Mouse (Mus musculus): ENCODE results near the gene Mast4. TPM values are rescaled to one million over a fixed set of nuclear protein-coding genes. Genes with fewer than 3 reads are reported as not detected.

Mast4 gene
- polyA plus RNA-seq, 1 experiment from 2014 or later: 41.8 TPM

DNA sequence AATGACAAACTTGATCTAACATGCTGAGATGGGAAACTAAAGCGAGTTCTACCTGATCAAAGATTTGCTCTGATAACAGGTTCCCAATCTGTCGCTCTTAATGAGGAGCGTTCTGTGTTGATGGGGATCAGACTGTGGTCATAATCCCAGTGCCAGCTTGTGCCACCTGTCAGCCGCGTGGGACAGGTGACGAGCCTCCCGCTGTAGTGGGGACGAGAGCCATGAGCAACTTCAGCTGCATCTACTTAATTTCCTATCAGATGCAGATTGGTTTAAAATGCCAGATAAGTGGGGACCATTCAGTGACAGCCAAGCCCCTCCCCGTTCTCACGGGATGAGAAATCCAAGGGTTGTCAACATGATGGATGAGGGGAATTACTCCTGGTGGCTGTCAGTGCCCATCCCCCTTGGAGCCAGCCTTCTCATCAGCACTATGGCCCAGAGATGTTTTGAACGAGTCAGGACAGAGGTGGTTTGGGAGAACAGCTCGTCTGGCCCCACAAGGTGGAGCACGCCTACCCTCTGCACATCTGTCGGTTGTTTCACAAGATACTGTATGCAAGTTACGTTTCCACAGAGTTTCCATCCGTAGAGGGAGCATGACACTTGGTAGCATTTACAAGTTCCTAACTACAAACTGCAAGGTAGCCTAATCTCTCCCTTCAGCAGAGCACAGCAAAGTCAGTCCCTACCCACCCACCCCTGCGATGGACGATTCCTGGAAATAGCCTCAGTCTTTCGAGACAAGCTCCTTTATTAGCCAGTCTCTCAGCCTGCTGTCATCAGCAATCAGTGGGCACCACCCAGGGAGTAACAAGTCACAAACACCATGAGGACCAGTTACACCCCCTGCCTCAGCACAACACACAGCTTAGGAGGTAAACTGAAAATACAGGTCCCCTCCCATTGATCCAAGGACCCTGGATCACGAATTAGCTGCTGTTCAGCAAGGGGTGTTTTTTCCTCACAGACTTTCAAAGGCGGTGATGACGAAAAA is 212.2 kb downstream of the Mast4 start:
- Histone ChIP-seq H3K4me3 (replicated peaks; ENCODE audit: low read depth, low read length) (no peak overlapping the region), H3K36me3 (ENCODE audit: control insufficient read depth, insufficient read depth, low read length) (no peaks in the 10 kb centered on the region), H3K27ac (replicated peaks; ENCODE audit: low read depth, low read length) (no peak overlapping the region), H3K4me1 (ENCODE audit: control insufficient read depth, insufficient read depth, low read length) (peaks cover 8% of the 10 kb centered on the region), H3K4me2 (ENCODE audit: low read length) (no peak overlapping the region), H3K9me3 (ENCODE audit: control insufficient read depth, low read length) (no peaks in the 10 kb centered on the region), H3K27me3 (ENCODE audit: control insufficient read depth, insufficient read depth, low read length) (no peaks in the 10 kb centered on the region), H3K9ac (replicated peaks; ENCODE audit: low read length) (no peak overlapping the region)
- WGBS: 61% methylated on average over 22 of the region's 22 CpGs
- ATAC-seq (ENCODE audit: low FRiP score, low TSS enrichment) (no peak), DNase-seq (no peak)

DNA sequence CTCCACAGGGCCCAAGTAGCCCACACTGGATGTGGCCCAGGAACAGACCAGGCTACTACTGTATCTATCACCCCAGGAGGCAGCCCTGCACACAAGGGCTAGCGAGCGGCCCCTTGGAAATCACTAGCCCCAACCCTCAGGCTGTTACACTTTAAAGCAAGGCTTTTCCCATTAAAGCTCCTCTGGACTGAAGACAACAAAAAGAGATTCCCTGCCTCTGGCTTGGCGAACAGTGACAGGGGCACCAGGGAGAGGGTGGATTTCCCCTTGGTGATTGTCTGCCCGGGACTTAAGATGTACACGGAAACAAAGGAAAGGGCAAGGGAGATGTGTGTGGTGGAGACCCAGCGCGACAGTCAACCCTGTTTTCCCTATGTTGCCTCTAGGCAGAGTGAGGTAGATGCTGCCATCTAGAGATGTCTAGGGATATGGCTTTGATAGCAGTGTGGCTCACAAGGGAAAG is 213.6 kb downstream of the Mast4 start:
- H3K4me1 ChIP-seq (ENCODE audit: control insufficient read depth, insufficient read depth, low read length): peaks cover 8% of the 10 kb centered on the region
- 2% methylated on average over 7 of the region's 7 CpGs for WGBS
- peak overlapping the region; percentile 45 for H3K4me2 ChIP-seq (ENCODE audit: low read length)
- ATAC-seq (ENCODE audit: low FRiP score, low TSS enrichment) (peak; percentile 78; the same call in 1 of the 2 replicates), DNase-seq (peak; percentile 81)
- H3K27ac ChIP-seq (replicated peaks; ENCODE audit: low read depth, low read length): peak overlapping the region; percentile 39
- peak overlapping the region; percentile 7; the same call in 1 of the 2 replicates for H3K9ac ChIP-seq (replicated peaks; ENCODE audit: low read length)
- no peaks in the 10 kb centered on the region for H3K9me3 ChIP-seq (ENCODE audit: control insufficient read depth, low read length)
- H3K27me3 ChIP-seq (ENCODE audit: control insufficient read depth, insufficient read depth, low read length): no peaks in the 10 kb centered on the region
- no peak overlapping the region for H3K4me3 ChIP-seq (replicated peaks; ENCODE audit: low read depth, low read length)
- H3K36me3 ChIP-seq (ENCODE audit: control insufficient read depth, insufficient read depth, low read length): no peaks in the 10 kb centered on the region

DNA sequence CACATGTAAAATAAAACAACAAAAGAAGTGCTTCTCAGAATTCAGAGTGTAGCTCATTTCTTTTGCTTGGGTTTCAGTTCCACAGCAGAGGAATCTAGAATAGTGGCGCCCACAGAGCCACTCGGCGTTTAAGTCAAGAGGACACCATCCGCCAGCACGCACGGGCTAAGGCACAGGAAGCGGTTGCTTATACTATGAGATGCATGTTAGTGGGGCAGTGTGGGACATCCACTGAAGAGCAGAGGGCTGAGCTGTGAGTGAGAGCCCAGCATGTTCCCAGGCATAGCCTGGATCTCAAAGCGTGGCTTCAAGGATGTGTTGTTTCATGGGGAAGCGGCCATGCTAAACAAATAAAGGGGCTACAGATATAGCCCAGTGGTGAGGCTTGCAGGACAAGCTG is 214.6 kb downstream of the Mast4 start:
- DNase-seq: no peak
- Histone ChIP-seq H3K4me1 (ENCODE audit: control insufficient read depth, insufficient read depth, low read length) (peaks cover 10% of the 10 kb centered on the region), H3K9ac (replicated peaks; ENCODE audit: low read length) (no peak overlapping the region), H3K27ac (replicated peaks; ENCODE audit: low read depth, low read length) (no peak overlapping the region), H3K27me3 (ENCODE audit: control insufficient read depth, insufficient read depth, low read length) (no peaks in the 10 kb centered on the region), H3K9me3 (ENCODE audit: control insufficient read depth, low read length) (no peaks in the 10 kb centered on the region), H3K4me3 (replicated peaks; ENCODE audit: low read depth, low read length) (no peak overlapping the region), H3K4me2 (ENCODE audit: low read length) (no peak overlapping the region), H3K36me3 (ENCODE audit: control insufficient read depth, insufficient read depth, low read length) (no peaks in the 10 kb centered on the region)
- 89% methylated on average over 9 of the region's 9 CpGs for WGBS
- no peak for ATAC-seq (ENCODE audit: low FRiP score, low TSS enrichment)

DNA sequence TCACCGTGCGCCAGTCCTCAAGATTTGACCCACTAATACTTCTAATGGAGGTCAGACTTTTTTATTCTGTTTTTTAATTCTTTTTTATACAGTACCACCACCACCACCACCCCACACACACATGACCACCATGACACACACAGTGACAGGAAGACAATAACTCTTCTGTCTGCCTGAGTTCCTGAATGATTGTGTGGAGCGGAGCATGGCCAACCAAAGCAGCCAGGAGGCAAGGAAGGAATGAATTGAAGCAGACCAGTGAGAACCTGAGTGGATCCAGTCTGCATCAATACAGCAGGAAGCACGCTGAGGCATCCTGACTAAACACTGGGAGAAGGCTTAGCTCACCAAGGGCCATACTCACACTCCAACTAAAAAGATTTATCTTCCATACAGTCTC is 219.2 kb downstream of the Mast4 start:
- no peak for DNase-seq
- H3K36me3 ChIP-seq (ENCODE audit: control insufficient read depth, insufficient read depth, low read length): no peaks in the 10 kb centered on the region
- no peak overlapping the region for H3K27ac ChIP-seq (replicated peaks; ENCODE audit: low read depth, low read length)
- no peak for ATAC-seq (ENCODE audit: low FRiP score, low TSS enrichment)
- 45% methylated on average over 4 of the region's 4 CpGs for WGBS
- H3K9me3 ChIP-seq (ENCODE audit: control insufficient read depth, low read length): no peaks in the 10 kb centered on the region
- peaks cover 7% of the 10 kb centered on the region for H3K4me1 ChIP-seq (ENCODE audit: control insufficient read depth, insufficient read depth, low read length)
- no peak overlapping the region for H3K4me2 ChIP-seq (ENCODE audit: low read length)
- no peaks in the 10 kb centered on the region for H3K27me3 ChIP-seq (ENCODE audit: control insufficient read depth, insufficient read depth, low read length)
- no peak overlapping the region for H3K9ac ChIP-seq (replicated peaks; ENCODE audit: low read length)
- H3K4me3 ChIP-seq (replicated peaks; ENCODE audit: low read depth, low read length): no peak overlapping the region

DNA sequence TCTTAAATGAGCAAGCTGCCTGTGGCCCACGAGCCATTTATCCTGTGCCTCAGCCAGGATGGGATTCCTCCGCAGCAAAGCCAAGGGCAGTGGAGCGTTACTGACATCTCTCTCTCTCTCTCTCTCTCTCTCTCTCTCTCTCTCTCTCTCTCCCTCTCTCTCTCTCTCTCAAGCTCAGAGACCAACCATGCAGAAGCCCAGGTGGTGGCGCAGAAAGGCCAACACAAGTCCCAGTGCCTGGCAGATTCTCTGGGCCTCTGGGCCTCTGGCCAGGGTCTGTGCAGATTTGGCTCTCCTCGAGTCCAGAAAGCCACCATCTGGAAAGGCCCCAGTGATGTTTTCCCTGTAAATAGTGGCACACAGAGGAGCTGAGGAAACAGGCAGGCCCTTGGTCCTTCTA is 220.0 kb downstream of the Mast4 start:
- WGBS: 11% methylated on average over 5 of the region's 5 CpGs
- no peaks in the 10 kb centered on the region for H3K36me3 ChIP-seq (ENCODE audit: control insufficient read depth, insufficient read depth, low read length)
- no peak for ATAC-seq (ENCODE audit: low FRiP score, low TSS enrichment)

DNA sequence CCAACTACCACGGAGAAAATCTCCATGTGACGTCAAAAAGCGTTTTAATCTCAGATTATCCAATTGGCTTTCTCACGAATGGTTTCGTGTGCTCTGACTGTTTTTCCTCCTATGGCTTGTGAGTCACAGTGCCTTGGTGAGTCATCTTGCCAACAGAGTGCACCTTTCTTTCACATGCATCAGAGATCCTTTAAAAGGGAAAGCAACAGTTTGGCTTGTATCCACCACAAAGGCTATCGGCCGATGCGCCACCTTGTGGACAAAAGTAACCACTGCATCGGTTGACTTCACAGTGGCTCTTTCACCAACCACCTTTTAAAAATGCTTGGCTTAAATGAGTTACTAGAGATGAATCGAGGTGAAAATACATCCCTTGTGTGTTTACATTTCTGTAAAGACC is 224.4 kb downstream of the Mast4 start:
- H3K9me3 ChIP-seq (ENCODE audit: control insufficient read depth, low read length): no peaks in the 10 kb centered on the region
- H3K27ac ChIP-seq (replicated peaks; ENCODE audit: low read depth, low read length): no peak overlapping the region
- H3K4me1 ChIP-seq (ENCODE audit: control insufficient read depth, insufficient read depth, low read length): peaks cover 4% of the 10 kb centered on the region
- no peak overlapping the region for H3K9ac ChIP-seq (replicated peaks; ENCODE audit: low read length)
- H3K36me3 ChIP-seq (ENCODE audit: control insufficient read depth, insufficient read depth, low read length): no peaks in the 10 kb centered on the region
- WGBS: 26% methylated on average over 10 of the region's 10 CpGs
- H3K4me2 ChIP-seq (ENCODE audit: low read length): no peak overlapping the region
- ATAC-seq (ENCODE audit: low FRiP score, low TSS enrichment) (peak; percentile 55; the same call in 1 of the 2 replicates), DNase-seq (peak; percentile 92)
- no peak overlapping the region for H3K4me3 ChIP-seq (replicated peaks; ENCODE audit: low read depth, low read length)
- H3K27me3 ChIP-seq (ENCODE audit: control insufficient read depth, insufficient read depth, low read length): no peaks in the 10 kb centered on the region

More for the DNA sequence above, 220.0 kb downstream of the Mast4 start:
- H3K9ac ChIP-seq (replicated peaks; ENCODE audit: low read length): no peak overlapping the region
- H3K4me1 ChIP-seq (ENCODE audit: control insufficient read depth, insufficient read depth, low read length): peaks cover 7% of the 10 kb centered on the region
- H3K9me3 ChIP-seq (ENCODE audit: control insufficient read depth, low read length): no peaks in the 10 kb centered on the region
- 0 out of 2 replicates have a peak overlapping the region, but pooled peaks have one; percentile 41 for H3K27ac ChIP-seq (replicated peaks; ENCODE audit: low read depth, low read length)
- no peaks in the 10 kb centered on the region for H3K27me3 ChIP-seq (ENCODE audit: control insufficient read depth, insufficient read depth, low read length)
- peak; percentile 63 for DNase-seq
- no peak overlapping the region for H3K4me2 ChIP-seq (ENCODE audit: low read length)
- H3K4me3 ChIP-seq (replicated peaks; ENCODE audit: low read depth, low read length): no peak overlapping the region

DNA sequence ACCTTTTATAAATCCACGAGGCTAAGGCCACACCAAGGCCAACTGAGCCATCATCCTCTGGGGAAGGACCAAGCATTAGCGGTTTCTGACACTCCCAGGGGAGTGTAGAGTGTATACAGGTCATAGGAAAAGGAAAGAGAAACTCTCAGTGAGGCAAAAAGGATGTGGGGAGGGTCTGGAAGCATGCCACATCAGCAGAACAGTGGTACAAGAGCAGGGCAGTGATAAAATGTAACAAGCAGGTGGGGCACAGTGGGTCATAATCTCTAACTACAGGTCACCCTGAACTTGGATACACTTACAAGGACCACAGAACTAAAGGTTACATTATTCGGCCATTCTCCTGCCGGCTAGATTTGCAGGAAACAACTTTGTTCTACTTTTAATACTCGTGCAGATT is 226.9 kb downstream of the Mast4 start:
- H3K4me3 ChIP-seq (replicated peaks; ENCODE audit: low read depth, low read length): no peak overlapping the region
- DNase-seq (no peak), ATAC-seq (ENCODE audit: low FRiP score, low TSS enrichment) (no peak)
- no peaks in the 10 kb centered on the region for H3K27me3 ChIP-seq (ENCODE audit: control insufficient read depth, insufficient read depth, low read length)
- no peaks in the 10 kb centered on the region for H3K9me3 ChIP-seq (ENCODE audit: control insufficient read depth, low read length)
- H3K36me3 ChIP-seq (ENCODE audit: control insufficient read depth, insufficient read depth, low read length): no peaks in the 10 kb centered on the region
- H3K4me1 ChIP-seq (ENCODE audit: control insufficient read depth, insufficient read depth, low read length): no peaks in the 10 kb centered on the region
- 88% methylated on average over 5 of the region's 5 CpGs for WGBS
- no peak overlapping the region for H3K9ac ChIP-seq (replicated peaks; ENCODE audit: low read length)
- no peak overlapping the region for H3K27ac ChIP-seq (replicated peaks; ENCODE audit: low read depth, low read length)
- no peak overlapping the region for H3K4me2 ChIP-seq (ENCODE audit: low read length)

DNA sequence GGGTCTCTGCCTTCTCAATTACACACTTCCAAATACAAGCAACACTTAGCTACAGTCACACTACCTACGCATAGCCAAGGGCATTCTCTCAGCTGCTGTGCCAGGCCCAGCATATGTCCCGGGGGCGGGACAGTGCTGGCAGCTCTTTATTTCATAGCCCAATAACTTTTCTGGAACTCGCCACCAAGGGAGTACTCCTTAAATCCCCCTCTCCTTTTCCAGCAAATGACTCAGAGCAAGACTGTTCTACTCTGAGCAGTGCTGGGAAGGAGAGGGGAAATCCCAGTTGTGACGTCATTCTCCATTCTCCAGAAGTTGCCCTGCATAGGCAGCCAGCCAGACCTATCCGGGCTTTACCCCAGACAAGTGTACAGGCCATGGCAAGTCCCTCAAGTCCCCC is 231.7 kb downstream of the Mast4 start:
- WGBS: 81% methylated on average over 6 of the region's 6 CpGs
- H3K27ac ChIP-seq (replicated peaks; ENCODE audit: low read depth, low read length): no peak overlapping the region
- no peak for DNase-seq
- H3K4me3 ChIP-seq (replicated peaks; ENCODE audit: low read depth, low read length): no peak overlapping the region
- no peaks in the 10 kb centered on the region for H3K36me3 ChIP-seq (ENCODE audit: control insufficient read depth, insufficient read depth, low read length)
- H3K27me3 ChIP-seq (ENCODE audit: control insufficient read depth, insufficient read depth, low read length): no peaks in the 10 kb centered on the region
- no peaks in the 10 kb centered on the region for H3K9me3 ChIP-seq (ENCODE audit: control insufficient read depth, low read length)
- no peak overlapping the region for H3K4me2 ChIP-seq (ENCODE audit: low read length)
- no peak overlapping the region for H3K9ac ChIP-seq (replicated peaks; ENCODE audit: low read length)
- H3K4me1 ChIP-seq (ENCODE audit: control insufficient read depth, insufficient read depth, low read length): peaks cover 7% of the 10 kb centered on the region; the same call in 1 of the 2 replicates
- no peak for ATAC-seq (ENCODE audit: low FRiP score, low TSS enrichment)

Data from midbrain, embryonic 14.5 days (tissue).